Mouse (Mus musculus) heart, postnatal 0 days (tissue): ENCODE measurements around the gene Elp4. TPM values are rescaled to one million over a fixed set of nuclear protein-coding genes. Genes with fewer than 3 reads are reported as not detected.

Experiments
- ATAC-seq: fragments of 200-750 bp; cut with Nextera tagmentation; 2 replicates; pipeline ENCODE4 v1.8.0; 2017; ENCODE audit warnings: low read depth, moderate number of reproducible peaks, moderate library complexity; ENCODE audit not compliant: insufficient read depth
- DNase-seq: peaks from one replicate; pipeline ENCODE4 v3.0.0-alpha.2; 2016; ENCODE audit warnings: low spot score
- H3K27ac ChIP-seq: fragments of 300-500 bp; sonication (generic); 2 replicates; pipeline ENCODE4 v1.5.1; 2014; ENCODE audit warnings: low read depth, mild to moderate bottlenecking
- H3K27me3 ChIP-seq: fragments of 300-500 bp; sonication (generic); 2 replicates; pipeline ENCODE4 v1.6.1; 2014; ENCODE audit warnings: low read length, mixed read lengths; ENCODE audit not compliant: control insufficient read depth, insufficient read depth
- H3K36me3 ChIP-seq: fragments of 300-500 bp; sonication (generic); replicated peaks from 2 replicates; pipeline ENCODE4 v1.6.1; 2014; ENCODE audit warnings: low read length, mixed read lengths; ENCODE audit not compliant: control insufficient read depth, insufficient read depth
- H3K4me1 ChIP-seq: fragments of 300-500 bp; sonication (generic); 2 replicates; pipeline ENCODE4 v1.6.1; 2014; ENCODE audit warnings: antibody characterized with exemption; ENCODE audit not compliant: control insufficient read depth, insufficient read depth
- H3K4me2 ChIP-seq: fragments of 300-500 bp; sonication (generic); 2 replicates; pipeline ENCODE4 v1.6.1; 2014; ENCODE audit warnings: low read depth, mild to moderate bottlenecking, low read length, moderate library complexity
- H3K4me3 ChIP-seq: fragments of 300-500 bp; sonication (generic); 2 replicates; pipeline ENCODE4 v1.5.1; 2014; ENCODE audit warnings: low read depth, low read length
- H3K9ac ChIP-seq: fragments of 300-500 bp; sonication (generic); replicated peaks from 2 replicates; pipeline ENCODE4 v1.6.1; 2014; ENCODE audit warnings: low read depth, low read length, mixed read lengths
- H3K9me3 ChIP-seq: fragments of 300-500 bp; sonication (generic); replicated peaks from 2 replicates; pipeline ENCODE4 v1.6.1; 2016; ENCODE audit warnings: low read length; ENCODE audit not compliant: control insufficient read depth
- CTCF ChIP-seq: IDR thresholded peaks from 2 replicates; pipeline ENCODE4 v1.5.1; 2016; ENCODE audit warnings: antibody characterized with exemption, control low read depth, low read depth
- EP300 ChIP-seq: IDR thresholded peaks from 2 replicates; pipeline ENCODE4 v1.6.1; 2016; ENCODE audit warnings: antibody characterized with exemption, low read depth
- WGBS: fragments of 180-500 bp; shearing (Covaris S2); extraction: QIAGEN DNeasy Blood & Tissue Kit; methylation state at CpG from one replicate; pipeline ENCODE4 v1.1.7; 2014; 5-methylcytosine and 5-hydroxymethylcytosine counted together
- polyA plus RNA-seq: library from polyadenylated mRNA; unstranded; fragments of >200 nt; fragmentation: Nextera tagmentation; extraction: Ambion mirVana; gene quantifications from 2 replicates; pipeline ENCODE4 v1.2.1, GENCODE M21; 2015
- total RNA-seq: library from RNA; depleted of rRNA; stranded (reverse); fragments of >200 nt; gene quantifications from 2 replicates; pipeline ENCODE4 v1.2.3, GENCODE M21; 2014; ENCODE audit warnings: low replicate concordance; rRNA removed

Elp4 gene
- 3.0 and 5.0 TPM in 2 replicates for total RNA-seq
- polyA plus RNA-seq = 12.9 and 13.1 TPM in 2 replicates

DNA sequence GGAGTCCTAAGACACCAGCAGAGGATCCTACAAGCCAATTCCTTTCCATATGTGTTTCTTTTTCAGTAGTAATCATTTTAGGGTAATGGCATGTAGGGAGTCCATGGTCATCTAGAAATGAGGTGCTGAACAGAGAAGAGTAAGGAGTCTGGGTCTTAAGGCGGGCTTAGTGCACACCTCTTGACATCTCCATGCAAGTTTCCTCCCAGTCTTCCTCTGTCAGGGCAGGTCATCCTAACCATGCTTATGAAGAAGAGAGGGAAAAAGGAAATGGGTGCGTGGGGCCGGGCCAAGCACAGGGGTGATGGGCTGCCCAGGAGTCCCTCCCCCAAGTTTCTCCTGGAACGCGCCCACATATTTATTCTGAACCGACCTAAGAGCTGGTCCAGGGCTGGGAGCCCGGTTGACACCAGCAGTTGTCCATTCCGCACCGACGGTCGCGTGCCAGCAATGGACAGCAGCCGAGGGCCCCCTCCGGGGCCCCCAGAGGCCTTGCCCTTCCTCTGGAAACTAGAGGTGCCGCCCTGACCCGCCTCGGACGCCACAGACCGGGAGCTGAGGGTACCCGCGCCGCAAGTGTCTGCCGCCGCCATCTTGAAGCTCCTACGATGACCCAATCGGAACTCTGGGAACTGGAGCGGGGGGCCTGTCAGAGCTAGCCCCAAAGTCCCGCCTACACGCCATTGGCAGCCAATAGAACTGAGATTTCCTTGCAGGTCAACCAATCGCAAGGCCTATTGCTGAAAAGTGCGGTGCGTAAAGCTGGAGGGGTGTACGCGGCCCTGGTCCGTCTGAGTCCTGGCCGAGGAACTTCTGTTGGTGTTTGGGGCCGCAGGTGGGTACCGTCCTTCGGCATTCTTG, at the start of gene Elp4, which contains the start of gene Immp1l:
Gene Elp4 (minus strand): TSS at position 669 of the 861 bp plus-strand sequence.
Gene Immp1l (plus strand): TSS at position 743 of the 861 bp plus-strand sequence.
- H3K4me2 ChIP-seq = peak within 1 kb of the TSS; percentile 89
- DNase-seq = peak; percentile 96
- TF ChIP-seq EP300 (no peak), CTCF (no peak)
- no peaks in the 10 kb centered on the region; the same call in 1 of the 2 replicates for H3K36me3 ChIP-seq
- H3K27me3 ChIP-seq = no peaks in the 10 kb centered on the region
- ATAC-seq = peak; percentile 99
- peak within 1 kb of the TSS; percentile 72 for H3K27ac ChIP-seq
- peak within 1 kb of the TSS; percentile 84 for H3K4me3 ChIP-seq
- WGBS = under 1% methylated on average over 39 of the region's 39 CpGs
- H3K9ac ChIP-seq = peak within 1 kb of the TSS; percentile 83
- H3K9me3 ChIP-seq = no peaks in the 10 kb centered on the region
- H3K4me1 ChIP-seq = peaks cover 3% of the 10 kb centered on the region; the same call in 1 of the 2 replicates

DNA sequence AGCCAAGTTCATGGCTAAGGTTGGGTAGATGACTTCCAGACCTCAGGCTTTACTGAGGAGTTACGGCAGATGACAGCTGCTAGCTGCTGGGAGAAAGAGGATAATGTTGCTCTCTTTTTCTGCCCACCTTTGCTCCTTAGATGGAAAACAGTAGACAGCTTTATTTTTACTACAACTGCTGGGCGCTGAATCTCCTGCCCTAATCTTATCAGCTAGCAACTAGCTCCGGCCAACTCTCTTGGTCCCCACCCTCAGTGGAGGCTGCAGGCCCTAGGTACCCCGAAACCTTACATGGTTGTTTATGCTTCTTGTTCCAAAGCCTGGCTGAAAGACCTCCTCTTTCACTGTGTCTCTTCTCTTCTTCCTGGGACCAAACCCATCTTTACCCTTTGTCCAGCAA, 49.5 kb upstream of the Elp4 start:
- no peaks in the 10 kb centered on the region for H3K36me3 ChIP-seq
- TF ChIP-seq CTCF = no peak
- no peak for TF ChIP-seq EP300
- ATAC-seq = no peak
- no peak overlapping the region for H3K4me3 ChIP-seq
- 31% methylated on average over 4 of the region's 4 CpGs for WGBS
- peaks cover 6% of the 10 kb centered on the region for H3K4me1 ChIP-seq
- no peaks in the 10 kb centered on the region for H3K9me3 ChIP-seq
- no peak overlapping the region for H3K27ac ChIP-seq
- DNase-seq = no peak
- no peaks in the 10 kb centered on the region for H3K27me3 ChIP-seq
- H3K4me2 ChIP-seq = no peak overlapping the region
- H3K9ac ChIP-seq = no peak overlapping the region

DNA sequence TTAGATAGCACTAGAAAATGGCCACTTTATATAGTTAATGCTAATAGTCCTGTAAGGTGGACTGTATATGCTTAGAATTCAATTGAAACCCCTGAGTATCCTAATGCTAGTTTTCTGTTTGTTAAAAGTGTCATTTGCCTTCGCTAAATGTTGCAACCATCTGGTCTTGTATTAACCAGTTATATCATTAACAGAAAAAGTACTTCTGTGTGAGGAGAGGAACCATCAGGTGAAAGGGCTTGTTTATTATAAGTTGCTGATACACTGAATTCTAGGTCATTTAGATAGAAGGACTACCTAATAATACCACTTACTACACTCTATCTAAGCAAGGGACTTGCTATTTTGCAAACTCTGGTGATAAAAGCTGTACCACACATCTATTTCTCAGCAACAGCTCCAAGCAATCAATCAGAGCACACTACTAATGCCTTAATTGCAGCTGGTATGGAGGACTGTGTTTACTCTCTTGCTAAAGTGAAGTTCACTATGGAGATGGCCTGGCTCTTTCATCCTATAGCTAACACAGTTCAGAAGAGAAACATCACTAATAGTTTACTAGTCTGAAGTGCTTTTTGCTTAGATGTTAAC, 47.1 kb upstream of the Elp4 start:
- Histone ChIP-seq H3K27me3 (no peaks in the 10 kb centered on the region), H3K4me2 (no peak overlapping the region), H3K4me1 (peaks cover 6% of the 10 kb centered on the region), H3K9me3 (no peaks in the 10 kb centered on the region), H3K36me3 (no peaks in the 10 kb centered on the region), H3K9ac (no peak overlapping the region), H3K27ac (no peak overlapping the region), H3K4me3 (no peak overlapping the region)
- DNase-seq (no peak), ATAC-seq (no peak)
- 90% methylated on average over 1 of the region's 1 CpGs for WGBS
- no peak for TF ChIP-seq EP300
- no peak for TF ChIP-seq CTCF

DNA sequence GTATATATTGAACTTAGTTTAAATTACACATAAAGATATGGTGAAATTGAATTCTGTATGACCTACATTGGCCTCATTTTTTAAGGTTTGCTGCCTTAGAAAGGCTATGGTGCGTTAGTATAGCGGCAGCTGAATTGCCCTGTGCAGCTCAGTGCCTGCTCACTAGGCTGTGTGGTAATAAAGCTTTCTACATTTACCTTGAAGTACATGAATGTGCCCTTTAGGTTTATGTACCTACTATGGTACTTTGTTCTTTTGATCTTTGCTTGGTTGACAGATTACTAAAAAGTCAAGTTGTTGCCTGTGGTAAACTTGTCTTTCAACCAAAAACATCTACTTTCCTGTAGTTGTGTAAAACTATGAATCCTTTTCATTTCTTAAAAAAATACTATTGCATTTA, 45.8 kb upstream of the Elp4 start:
- DNase-seq = no peak
- Histone ChIP-seq H3K4me3 (no peak overlapping the region), H3K27ac (no peak overlapping the region), H3K4me2 (no peak overlapping the region), H3K9me3 (no peaks in the 10 kb centered on the region), H3K36me3 (no peaks in the 10 kb centered on the region), H3K27me3 (no peaks in the 10 kb centered on the region), H3K4me1 (peaks cover 6% of the 10 kb centered on the region), H3K9ac (no peak overlapping the region)
- no peak for TF ChIP-seq CTCF
- TF ChIP-seq EP300 = no peak
- ATAC-seq = no peak
- WGBS = 97% methylated on average over 2 of the region's 2 CpGs

DNA sequence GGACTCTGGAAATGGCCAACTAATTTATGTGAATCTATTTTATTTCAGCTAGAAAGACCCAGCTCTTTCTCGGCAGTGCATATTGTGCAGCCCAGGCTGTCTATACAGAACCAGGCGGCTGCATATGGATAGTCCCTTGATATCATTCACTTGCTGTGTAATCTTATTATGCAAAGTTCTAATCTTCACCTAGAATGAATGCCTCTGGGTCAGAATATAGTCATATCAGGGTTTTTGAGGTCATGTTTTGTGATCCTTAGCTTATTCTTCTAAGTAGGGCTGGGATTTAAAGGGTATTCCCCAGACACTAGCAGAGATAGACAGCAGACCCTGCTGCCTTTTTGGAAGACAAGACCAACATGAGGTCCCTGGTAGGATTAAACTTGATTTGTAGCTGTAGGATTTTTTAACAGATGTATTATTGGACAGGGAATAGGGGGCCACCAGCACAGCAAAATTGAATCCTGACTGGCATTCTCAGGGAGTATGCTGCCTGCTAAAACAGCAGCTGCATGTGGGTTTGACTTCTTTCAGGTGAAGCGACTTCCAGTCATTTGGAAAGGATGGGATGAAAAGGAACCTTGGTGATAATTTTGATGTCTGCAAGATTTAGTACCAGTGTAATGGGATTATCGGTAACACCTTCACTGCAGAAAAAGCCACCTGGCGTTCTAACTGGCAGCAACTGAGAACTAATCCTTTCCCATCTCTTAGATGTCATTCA, 13.4 kb upstream of the Elp4 start:
- no peak overlapping the region for H3K27ac ChIP-seq
- TF ChIP-seq CTCF = no peak
- no peak for TF ChIP-seq EP300
- DNase-seq = no peak
- H3K9me3 ChIP-seq = no peaks in the 10 kb centered on the region
- no peak overlapping the region for H3K4me3 ChIP-seq
- H3K4me2 ChIP-seq = no peak overlapping the region
- no peak overlapping the region for H3K9ac ChIP-seq
- 85% methylated on average over 5 of the region's 5 CpGs for WGBS
- no peak for ATAC-seq
- no peaks in the 10 kb centered on the region for H3K27me3 ChIP-seq
- no peaks in the 10 kb centered on the region for H3K36me3 ChIP-seq
- H3K4me1 ChIP-seq = no peaks in the 10 kb centered on the region
